Mouse (Mus musculus) limb, embryonic 12.5 days (tissue): ENCODE results near the gene Myo7a. TPM values are rescaled to one million over a fixed set of nuclear protein-coding genes. Genes with fewer than 3 reads are reported as not detected.

ENCODE experiments used
- ATAC-seq: fragments of 200-750 bp; cut with Nextera tagmentation; 2 replicates; pipeline ENCODE4 v1.8.0; 2017; ENCODE audit warnings: low read depth, moderate TSS enrichment; ENCODE audit not compliant: insufficient number of reproducible peaks, insufficient read depth, low FRiP score, low TSS enrichment
- H3K27ac ChIP-seq: fragments of 300-500 bp; sonication (generic); 2 replicates; pipeline ENCODE4 v1.5.1; 2016; ENCODE audit warnings: mild to moderate bottlenecking, moderate library complexity
- H3K27me3 ChIP-seq: fragments of 300-500 bp; sonication (generic); 2 replicates; pipeline ENCODE4 v1.6.1; 2016; ENCODE audit warnings: mild to moderate bottlenecking, moderate library complexity
- H3K36me3 ChIP-seq: fragments of 300-500 bp; sonication (generic); 2 replicates; pipeline ENCODE4 v1.6.1; 2016; ENCODE audit warnings: mild to moderate bottlenecking, moderate library complexity
- H3K4me1 ChIP-seq: fragments of 300-500 bp; sonication (generic); replicated peaks from 2 replicates; pipeline ENCODE4 v1.6.1; 2016
- H3K4me2 ChIP-seq: fragments of 300-500 bp; sonication (generic); 2 replicates; pipeline ENCODE4 v1.6.1; 2016; ENCODE audit warnings: mild to moderate bottlenecking, moderate library complexity
- H3K4me3 ChIP-seq: fragments of 300-500 bp; sonication (generic); replicated peaks from 2 replicates; pipeline ENCODE4 v1.5.1; 2016; ENCODE audit warnings: mild to moderate bottlenecking
- H3K9ac ChIP-seq: fragments of 300-500 bp; sonication (generic); replicated peaks from 2 replicates; pipeline ENCODE4 v1.6.1; 2016; ENCODE audit warnings: mild to moderate bottlenecking, moderate library complexity
- H3K9me3 ChIP-seq: fragments of 300-500 bp; sonication (generic); 2 replicates; pipeline ENCODE4 v1.6.1; 2016; ENCODE audit warnings: mild to moderate bottlenecking, moderate library complexity
- WGBS: fragments of 180-500 bp; shearing (Covaris S2); methylation state at CpG from one replicate; pipeline ENCODE4 v1.1.7; 2016; 5-methylcytosine and 5-hydroxymethylcytosine counted together
- polyA plus RNA-seq: library from polyadenylated mRNA; unstranded; fragments of >200 nt; fragmentation: Nextera tagmentation; extraction: Ambion mirVana; gene quantifications from 2 replicates; pipeline ENCODE4 v1.2.1, GENCODE M21; 2016

Myo7a gene
- polyA plus RNA-seq = 13.4 and 17.4 TPM in 2 replicates

DNA sequence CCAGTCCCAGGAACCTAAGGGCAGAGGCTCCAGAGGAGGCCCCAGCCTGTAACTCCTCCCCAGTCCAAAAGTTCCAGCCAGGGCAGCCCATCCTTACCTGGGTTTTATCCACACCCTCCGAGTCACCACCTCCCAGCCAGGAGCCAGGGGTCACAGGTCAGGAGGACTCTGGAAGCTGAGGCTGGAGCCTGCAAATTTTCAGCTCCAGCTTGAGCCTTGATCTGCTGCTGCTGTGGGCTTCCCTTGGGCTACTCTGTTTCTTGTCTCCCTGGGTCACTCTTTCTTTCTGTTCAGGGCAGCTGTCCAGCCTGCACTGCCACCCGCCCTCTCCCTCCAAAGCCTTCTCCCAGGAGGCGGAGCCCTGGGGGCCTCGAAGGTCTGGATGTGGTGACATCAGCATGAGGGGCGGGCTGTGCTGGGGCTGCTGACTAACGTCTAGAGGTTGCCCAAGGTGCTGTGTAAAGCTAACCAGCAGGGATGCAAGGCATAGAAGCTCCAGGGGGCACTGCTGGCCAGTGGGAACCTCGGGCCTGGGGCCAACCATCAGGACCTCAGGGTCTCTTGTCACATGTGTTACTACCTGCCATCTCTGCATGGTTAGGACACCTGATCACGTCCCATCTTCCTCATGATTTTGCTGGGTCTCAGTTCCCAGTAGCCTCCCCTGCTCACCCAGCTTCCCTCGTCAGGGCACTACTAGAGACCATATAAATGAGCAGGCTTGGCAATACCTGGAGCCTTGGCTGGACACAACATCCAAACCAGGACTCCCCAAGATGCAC lies at the start of gene Myo7a:
TSS of gene Myo7a (minus strand) at position 346 of the 782 bp plus-strand sequence.
- peak within 1 kb of the TSS; percentile 23; the same call in 1 of the 2 replicates for H3K4me3 ChIP-seq
- H3K36me3 ChIP-seq = no peaks in the 10 kb centered on the region
- 0 out of 2 replicates have a peak, but pooled peaks cover 3% of the 10 kb centered on the region for H3K27me3 ChIP-seq
- H3K4me2 ChIP-seq = peak within 1 kb of the TSS; percentile 58
- 0 out of 2 replicates have a peak within 1 kb of the TSS, but pooled peaks have one; percentile 23 for H3K9ac ChIP-seq
- H3K4me1 ChIP-seq = 0 out of 2 replicates have a peak, but pooled peaks cover 9% of the 10 kb centered on the region
- no peak within 1 kb of the TSS for H3K27ac ChIP-seq
- no peaks in the 10 kb centered on the region for H3K9me3 ChIP-seq
- ATAC-seq = 0 out of 2 replicates have a peak, but pooled peaks have one; percentile 28
- WGBS = 27% methylated on average over 9 of the region's 9 CpGs

DNA sequence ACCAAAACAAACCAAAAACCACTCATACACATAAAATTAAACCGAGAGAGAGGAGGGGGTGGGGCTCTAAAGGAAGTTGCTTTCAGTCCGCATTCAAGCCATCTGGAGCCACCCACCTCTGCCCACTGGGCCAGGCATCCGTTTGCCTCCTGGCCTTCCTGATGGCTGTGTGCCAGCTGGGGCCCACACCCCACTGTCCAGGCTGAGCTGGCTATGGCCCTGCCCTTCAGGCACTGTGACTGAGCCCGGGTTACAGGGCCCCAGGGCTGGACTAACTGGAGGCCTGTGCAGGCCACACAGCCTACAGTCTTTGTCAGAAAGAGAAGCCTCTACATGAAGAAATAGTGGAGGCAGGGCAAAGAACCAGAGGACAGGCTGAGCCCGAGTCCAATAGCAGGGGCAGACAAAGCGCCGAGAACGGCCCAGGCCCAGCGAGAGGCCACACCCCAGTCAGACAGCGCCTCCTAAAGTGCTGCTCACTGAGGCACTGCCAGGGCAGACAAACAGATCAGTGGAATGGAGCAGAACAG lies 45.7 kb upstream of the Myo7a start:
- Histone ChIP-seq H3K4me2 (no peak overlapping the region), H3K27ac (peak overlapping the region; percentile 79), H3K9me3 (no peaks in the 10 kb centered on the region), H3K27me3 (no peaks in the 10 kb centered on the region), H3K36me3 (no peaks in the 10 kb centered on the region), H3K4me3 (no peak overlapping the region), H3K4me1 (peaks cover 21% of the 10 kb centered on the region), H3K9ac (peak overlapping the region; percentile 48)
- WGBS = 60% methylated on average over 10 of the region's 10 CpGs
- no peak for ATAC-seq

DNA sequence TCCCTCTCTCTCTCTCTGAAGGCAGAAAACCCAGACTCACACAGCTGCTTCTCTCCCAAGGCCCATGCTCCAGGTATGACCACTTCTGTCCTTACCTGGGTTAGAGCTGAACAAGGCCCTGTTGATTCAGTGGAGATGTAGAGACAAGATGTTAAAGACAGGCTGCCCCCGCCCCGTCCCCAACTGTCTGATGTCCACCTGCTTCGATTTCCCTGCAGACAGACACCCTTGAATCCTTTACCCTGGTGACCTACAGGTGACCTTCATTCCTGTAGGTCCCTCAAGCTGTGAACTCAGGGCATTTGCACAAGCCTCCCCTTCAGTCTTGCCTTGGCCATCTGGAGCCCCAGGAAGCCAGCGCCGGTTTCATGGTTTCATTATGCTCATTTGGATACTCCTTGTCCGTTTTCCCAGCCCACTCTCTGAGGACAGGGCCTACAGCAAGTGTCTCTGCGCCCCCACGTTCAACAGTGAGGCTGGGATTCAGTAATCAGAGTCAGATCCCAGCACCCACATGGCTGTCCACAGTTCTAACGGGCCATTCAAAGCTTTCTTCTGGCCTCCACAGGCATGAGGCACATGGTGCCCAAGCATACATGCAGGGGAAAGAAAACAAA lies 45.2 kb upstream of the Myo7a start:
- Histone ChIP-seq H3K27me3 (no peaks in the 10 kb centered on the region), H3K9me3 (no peaks in the 10 kb centered on the region), H3K9ac (no peak overlapping the region; the same call in 1 of the 2 replicates), H3K36me3 (no peaks in the 10 kb centered on the region), H3K27ac (peak overlapping the region; percentile 79; the same call in 1 of the 2 replicates), H3K4me2 (no peak overlapping the region), H3K4me1 (peaks cover 24% of the 10 kb centered on the region), H3K4me3 (no peak overlapping the region)
- 72% methylated on average over 9 of the region's 9 CpGs for WGBS
- ATAC-seq = no peak

DNA sequence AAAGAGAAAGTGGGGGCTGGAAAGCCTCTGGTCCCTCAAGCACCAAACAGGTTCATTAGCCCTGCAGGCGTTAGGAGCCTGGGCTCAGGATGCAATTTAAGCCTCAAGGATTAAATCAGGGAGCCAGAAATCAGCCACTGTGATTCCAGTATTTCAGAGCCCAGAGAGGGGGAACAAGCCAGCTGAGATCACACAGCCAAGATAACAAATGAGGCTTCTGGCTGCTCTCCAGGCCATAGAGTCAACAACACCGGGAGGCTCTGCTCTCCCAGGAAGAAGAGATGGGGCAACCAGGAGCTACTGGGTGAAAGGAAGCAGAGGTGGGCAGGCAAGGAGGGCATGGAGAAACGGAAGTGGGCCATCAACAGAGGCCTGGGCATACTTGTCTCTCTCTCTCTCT lies 44.4 kb upstream of the Myo7a start:
- Histone ChIP-seq H3K9me3 (no peaks in the 10 kb centered on the region), H3K4me3 (no peak overlapping the region), H3K4me2 (no peak overlapping the region), H3K4me1 (peaks cover 31% of the 10 kb centered on the region), H3K36me3 (no peaks in the 10 kb centered on the region), H3K27me3 (no peaks in the 10 kb centered on the region), H3K9ac (no peak overlapping the region), H3K27ac (no peak overlapping the region)
- ATAC-seq = no peak
- WGBS = 57% methylated on average over 3 of the region's 3 CpGs

DNA sequence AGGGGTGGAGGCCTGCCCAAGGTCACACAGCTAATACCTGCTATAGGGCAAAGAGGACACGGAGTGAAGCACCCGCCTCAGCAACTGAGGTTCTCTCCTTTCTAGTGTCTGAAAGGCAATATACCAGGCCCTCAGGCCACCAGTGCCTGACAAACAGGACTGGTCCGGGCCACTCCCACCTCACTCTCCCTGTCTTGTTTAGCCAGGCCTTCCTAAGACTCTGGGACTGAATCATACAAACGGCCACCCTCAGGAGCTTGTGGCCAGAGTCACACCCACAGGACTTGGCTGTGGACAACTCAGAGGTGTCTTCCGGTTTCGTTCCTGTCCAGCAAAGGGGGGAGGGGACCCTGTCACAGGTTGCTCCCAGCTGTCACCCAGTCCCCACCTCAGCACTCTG lies 42.9 kb upstream of the Myo7a start:
- Histone ChIP-seq H3K4me1 (peaks cover 38% of the 10 kb centered on the region), H3K36me3 (no peaks in the 10 kb centered on the region), H3K27ac (no peak overlapping the region), H3K27me3 (no peaks in the 10 kb centered on the region), H3K4me2 (no peak overlapping the region), H3K9me3 (no peaks in the 10 kb centered on the region), H3K9ac (no peak overlapping the region), H3K4me3 (no peak overlapping the region)
- 64% methylated on average over 6 of the region's 6 CpGs for WGBS
- no peak for ATAC-seq

DNA sequence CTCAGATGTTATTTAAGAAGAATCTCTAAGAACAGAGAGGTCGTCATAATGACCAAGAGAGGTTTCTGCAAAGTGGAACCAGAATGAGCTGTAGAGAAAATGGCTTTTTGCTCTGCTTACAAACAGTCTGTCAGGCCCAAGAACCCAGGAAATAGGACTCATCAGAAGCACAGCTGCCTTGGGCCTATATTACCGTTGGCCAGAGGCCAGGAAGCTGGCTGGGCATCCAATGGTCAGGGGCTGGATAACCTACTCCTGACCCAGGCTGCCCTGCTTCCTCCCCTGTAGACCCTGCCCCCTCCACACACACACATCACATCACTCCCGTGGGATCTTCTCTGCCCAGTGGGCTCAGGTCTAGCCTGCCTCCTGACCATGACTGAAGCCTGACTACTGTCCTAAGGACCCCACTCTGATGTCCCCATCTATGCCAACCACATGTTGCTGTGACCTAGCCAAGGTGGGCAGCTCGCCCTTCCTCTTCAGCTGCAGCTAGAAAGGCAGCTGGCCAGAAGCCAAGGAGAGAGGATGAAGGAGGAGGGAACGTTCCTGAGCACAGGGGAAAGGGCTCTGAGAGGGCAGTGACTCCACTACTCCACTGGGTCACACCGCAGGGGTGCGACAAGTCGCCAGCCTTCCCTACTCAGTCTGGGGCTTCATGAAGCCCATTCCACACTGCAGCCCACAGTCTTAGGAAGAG lies 40.9 kb upstream of the Myo7a start:
- Histone ChIP-seq H3K27ac (no peak overlapping the region), H3K4me1 (peaks cover 34% of the 10 kb centered on the region)

DNA sequence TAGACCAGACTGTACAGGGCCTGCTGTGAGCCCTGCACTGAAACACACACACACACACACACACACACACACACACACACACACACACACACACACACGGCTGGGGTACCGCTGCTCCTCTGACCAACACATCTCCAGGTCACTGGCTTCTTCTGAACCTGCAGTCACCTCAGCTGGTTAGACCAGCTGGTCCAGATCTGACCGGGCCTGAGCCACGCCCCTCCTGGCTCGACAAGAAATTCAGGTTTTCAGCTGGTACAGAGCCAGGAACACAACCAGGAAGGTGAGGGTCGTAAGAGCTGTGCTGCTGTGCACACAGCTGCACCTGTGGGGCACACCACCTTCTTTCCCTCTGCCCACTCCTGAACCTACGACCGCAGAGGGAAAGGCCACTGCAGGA lies 39.2 kb upstream of the Myo7a start:
- H3K36me3 ChIP-seq = no peaks in the 10 kb centered on the region
- no peaks in the 10 kb centered on the region for H3K27me3 ChIP-seq
- H3K4me2 ChIP-seq = no peak overlapping the region
- ATAC-seq = no peak
- WGBS = 36% methylated on average over 8 of the region's 8 CpGs
- no peaks in the 10 kb centered on the region for H3K9me3 ChIP-seq
- H3K27ac ChIP-seq = no peak overlapping the region
- no peak overlapping the region for H3K4me3 ChIP-seq
- H3K9ac ChIP-seq = no peak overlapping the region
- H3K4me1 ChIP-seq = peaks cover 23% of the 10 kb centered on the region

More for the DNA sequence above, 40.9 kb upstream of the Myo7a start:
- Histone ChIP-seq H3K4me2 (no peak overlapping the region), H3K36me3 (no peaks in the 10 kb centered on the region), H3K27me3 (no peaks in the 10 kb centered on the region), H3K9me3 (no peaks in the 10 kb centered on the region), H3K4me3 (no peak overlapping the region), H3K9ac (no peak overlapping the region)
- no peak for ATAC-seq
- 43% methylated on average over 8 of the region's 8 CpGs for WGBS

DNA sequence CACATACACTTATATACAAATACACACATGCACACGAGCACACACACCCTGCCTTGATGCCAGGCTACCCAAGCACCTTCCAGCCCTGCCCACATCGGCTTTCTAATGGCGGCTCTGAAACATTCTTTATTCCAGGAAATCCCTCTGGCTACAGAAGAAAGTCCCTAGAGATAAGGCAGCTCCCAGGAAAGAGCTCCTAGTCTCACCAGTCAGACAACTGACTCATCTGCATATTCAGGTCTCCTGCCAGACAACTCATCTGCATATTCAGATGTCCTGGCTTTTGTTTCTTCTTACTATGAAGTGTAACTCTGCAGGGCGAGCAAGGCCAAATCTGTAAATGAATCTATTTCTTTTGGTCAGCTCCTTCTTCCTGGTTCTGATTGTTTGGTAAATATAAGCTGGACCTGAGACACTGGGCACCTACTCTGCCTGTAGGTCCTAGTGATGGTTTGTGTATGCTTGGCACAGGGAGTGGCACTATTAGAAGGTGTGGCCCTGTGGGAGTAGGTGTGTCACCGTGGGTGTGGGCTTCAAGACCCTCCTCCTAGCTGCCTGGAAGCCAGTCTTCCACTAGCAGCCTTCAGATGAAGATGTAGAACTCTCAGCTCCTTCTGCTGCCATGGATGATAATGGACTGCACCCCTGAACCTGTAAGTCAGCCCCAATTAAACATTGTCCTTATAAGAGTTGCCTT lies 38.5 kb upstream of the Myo7a start:
- Histone ChIP-seq H3K9me3 (no peaks in the 10 kb centered on the region), H3K9ac (no peak overlapping the region), H3K27ac (no peak overlapping the region), H3K36me3 (no peaks in the 10 kb centered on the region), H3K4me3 (no peak overlapping the region), H3K27me3 (no peaks in the 10 kb centered on the region), H3K4me2 (no peak overlapping the region), H3K4me1 (peaks cover 24% of the 10 kb centered on the region)
- no peak for ATAC-seq
- 64% methylated on average over 5 of the region's 5 CpGs for WGBS

DNA sequence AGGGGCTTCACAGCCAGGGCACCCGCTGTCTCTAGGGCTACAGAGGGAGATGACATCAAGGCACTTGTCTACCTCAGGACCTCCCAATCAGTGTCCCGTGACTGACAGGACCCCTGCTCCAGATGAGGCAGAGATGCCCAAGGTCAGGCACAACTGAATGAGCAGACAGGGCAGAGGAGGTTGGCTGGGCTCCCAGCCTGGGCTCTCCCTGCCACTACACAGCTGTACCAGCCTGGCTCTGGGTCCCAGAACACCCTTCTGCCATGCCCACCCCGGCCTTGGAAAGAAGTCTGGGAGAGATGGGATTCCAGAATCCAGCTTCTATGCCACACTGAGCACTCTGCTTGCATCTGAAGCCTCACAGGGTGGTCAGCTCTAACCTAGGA lies 36.9 kb upstream of the Myo7a start:
- H3K9ac ChIP-seq = no peak overlapping the region
- H3K27me3 ChIP-seq = 0 out of 2 replicates have a peak, but pooled peaks cover 2% of the 10 kb centered on the region
- 74% methylated on average over 3 of the region's 3 CpGs for WGBS
- no peak for ATAC-seq
- H3K9me3 ChIP-seq = no peaks in the 10 kb centered on the region
- no peak overlapping the region for H3K4me3 ChIP-seq
- H3K4me1 ChIP-seq = peaks cover 34% of the 10 kb centered on the region
- H3K4me2 ChIP-seq = no peak overlapping the region
- no peak overlapping the region for H3K27ac ChIP-seq
- no peaks in the 10 kb centered on the region for H3K36me3 ChIP-seq

DNA sequence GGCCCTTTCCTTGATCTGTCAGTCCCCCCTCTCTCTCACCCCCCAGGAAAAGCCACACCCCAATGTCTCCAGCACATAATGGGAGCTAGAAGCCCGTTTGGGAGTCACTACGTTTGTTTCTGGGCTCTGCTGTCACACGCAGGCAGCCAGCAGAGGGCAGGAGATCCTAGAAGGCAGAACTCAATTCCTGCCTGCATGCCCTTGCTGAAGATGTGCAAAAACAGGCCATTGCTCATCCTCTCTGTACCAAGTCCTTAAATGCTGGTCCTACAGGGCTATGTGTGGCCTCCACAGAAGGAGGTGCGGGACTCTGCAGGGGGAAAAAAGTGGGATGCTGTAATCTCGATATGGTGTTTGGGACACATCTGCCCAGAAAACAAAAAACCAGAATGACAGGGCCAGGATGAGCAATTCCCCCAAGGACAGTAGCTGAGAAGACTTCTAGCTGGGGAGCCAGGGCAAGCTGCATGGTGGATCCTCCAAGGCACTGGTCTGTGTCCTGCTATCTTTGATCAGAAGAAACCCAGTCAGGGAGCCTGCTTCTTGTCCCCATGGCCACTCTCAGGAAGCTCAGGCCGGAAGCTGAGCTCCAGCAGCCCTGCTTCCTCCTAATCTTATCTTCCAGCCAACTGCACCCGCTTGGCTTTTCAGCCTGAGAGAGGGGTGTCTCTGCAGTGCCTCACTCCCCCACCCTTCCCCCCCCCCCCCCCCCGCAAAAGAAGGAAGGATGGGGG lies 36.4 kb upstream of the Myo7a start:
- no peak overlapping the region for H3K9ac ChIP-seq
- no peaks in the 10 kb centered on the region for H3K9me3 ChIP-seq
- no peak overlapping the region for H3K27ac ChIP-seq
- peaks cover 34% of the 10 kb centered on the region for H3K4me1 ChIP-seq
- WGBS = 36% methylated on average over 7 of the region's 8 CpGs
- H3K27me3 ChIP-seq = 0 out of 2 replicates have a peak, but pooled peaks cover 2% of the 10 kb centered on the region
- no peaks in the 10 kb centered on the region for H3K36me3 ChIP-seq
- H3K4me3 ChIP-seq = no peak overlapping the region
- no peak for ATAC-seq
- no peak overlapping the region for H3K4me2 ChIP-seq
